Mouse (Mus musculus): Measurements from ENCODE around the gene Kif26b.

Gene Kif26b

DNA sequence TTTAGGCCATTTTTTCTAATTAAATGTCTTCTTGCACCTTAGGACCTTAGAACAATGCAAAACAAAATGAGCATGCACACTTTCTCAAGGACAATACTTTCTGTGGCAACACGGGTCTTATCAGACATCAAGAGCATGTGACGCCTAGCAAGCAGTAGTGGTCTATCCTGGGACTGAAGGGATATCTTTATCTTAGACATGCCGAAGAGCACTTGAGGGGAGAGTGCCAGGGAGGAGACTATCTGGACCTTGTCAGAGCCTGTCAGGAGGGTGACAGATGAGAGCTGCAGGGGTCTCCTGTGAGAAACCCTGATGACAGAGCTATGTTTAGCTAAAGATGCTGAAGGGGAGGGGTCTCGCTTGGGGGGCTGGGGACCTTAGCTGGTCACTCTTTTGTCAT is 116.0 kb downstream of the Kif26b start:
- no peaks in the 10 kb centered on the region for H3K27me3 ChIP-seq (ENCODE audit: control insufficient read depth, insufficient read depth, low read length, poor library complexity, severe bottlenecking)
- DNase-seq (ENCODE audit: low read depth, low spot score) = no peak

GRCm38 (mm10) chr1:178646589-178646988 is 117.7 kb downstream of the Kif26b start:
- Histone ChIP-seq H3K27me3 (ENCODE audit: control insufficient read depth, insufficient read depth, low read length, poor library complexity, severe bottlenecking) (no peaks in the 10 kb centered on the region), H3K36me3 (ENCODE audit: control insufficient read depth, insufficient read depth, low read length, poor library complexity, severe bottlenecking) (no peaks in the 10 kb centered on the region)
- DNase-seq (ENCODE audit: low read depth, low spot score) = no peak

More for the DNA sequence above, 116.0 kb downstream of the Kif26b start:
- H3K36me3 ChIP-seq (ENCODE audit: control insufficient read depth, insufficient read depth, low read length, poor library complexity, severe bottlenecking) = no peaks in the 10 kb centered on the region

- no peaks in the 10 kb centered on the region for H3K36me3 ChIP-seq (ENCODE audit: control insufficient read depth, insufficient read depth, low read length, poor library complexity, severe bottlenecking)
- no peaks in the 10 kb centered on the region for H3K27me3 ChIP-seq (ENCODE audit: control insufficient read depth, insufficient read depth, low read length, poor library complexity, severe bottlenecking)
- DNase-seq (ENCODE audit: low read depth, low spot score) = no peak
These were observed 126.6 kb downstream of the Kif26b start for GRCm38 (mm10) chr1:178655525-178655924.

DNA sequence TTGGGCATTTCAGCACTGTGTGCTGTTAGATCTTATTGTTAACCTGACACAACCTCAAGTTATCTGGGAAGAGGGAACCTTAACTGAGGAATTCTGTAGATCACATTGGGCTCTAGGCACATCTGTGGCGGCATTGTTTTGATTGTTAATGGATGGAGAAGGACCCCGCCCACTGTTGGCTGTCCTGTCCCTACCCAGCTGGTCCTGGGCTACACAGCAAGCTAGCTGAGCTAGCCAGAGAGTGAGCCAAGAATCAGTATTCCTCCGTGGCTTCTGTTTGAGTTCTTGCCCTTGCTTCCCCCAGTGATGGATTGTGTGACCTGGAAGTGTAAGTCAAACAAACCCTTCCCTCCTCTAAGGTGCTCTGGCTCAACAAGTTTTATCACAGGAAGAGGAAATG is 132.1 kb downstream of the Kif26b start:
- no peak for DNase-seq (ENCODE audit: low read depth, low spot score)
- Histone ChIP-seq H3K27me3 (ENCODE audit: control insufficient read depth, insufficient read depth, low read length, poor library complexity, severe bottlenecking) (no peaks in the 10 kb centered on the region), H3K36me3 (ENCODE audit: control insufficient read depth, insufficient read depth, low read length, poor library complexity, severe bottlenecking) (no peaks in the 10 kb centered on the region)

- DNase-seq (ENCODE audit: low read depth, low spot score) = no peak
- Histone ChIP-seq H3K27me3 (ENCODE audit: control insufficient read depth, insufficient read depth, low read length, poor library complexity, severe bottlenecking) (no peaks in the 10 kb centered on the region), H3K36me3 (ENCODE audit: control insufficient read depth, insufficient read depth, low read length, poor library complexity, severe bottlenecking) (no peaks in the 10 kb centered on the region)
These were observed 132.6 kb downstream of the Kif26b start for GRCm38 (mm10) chr1:178661556-178661955.

GRCm38 (mm10) chr1:178663539-178663938 is 134.6 kb downstream of the Kif26b start:
- H3K27me3 ChIP-seq (ENCODE audit: control insufficient read depth, insufficient read depth, low read length, poor library complexity, severe bottlenecking) = no peaks in the 10 kb centered on the region
- no peak for DNase-seq (ENCODE audit: low read depth, low spot score)

DNA sequence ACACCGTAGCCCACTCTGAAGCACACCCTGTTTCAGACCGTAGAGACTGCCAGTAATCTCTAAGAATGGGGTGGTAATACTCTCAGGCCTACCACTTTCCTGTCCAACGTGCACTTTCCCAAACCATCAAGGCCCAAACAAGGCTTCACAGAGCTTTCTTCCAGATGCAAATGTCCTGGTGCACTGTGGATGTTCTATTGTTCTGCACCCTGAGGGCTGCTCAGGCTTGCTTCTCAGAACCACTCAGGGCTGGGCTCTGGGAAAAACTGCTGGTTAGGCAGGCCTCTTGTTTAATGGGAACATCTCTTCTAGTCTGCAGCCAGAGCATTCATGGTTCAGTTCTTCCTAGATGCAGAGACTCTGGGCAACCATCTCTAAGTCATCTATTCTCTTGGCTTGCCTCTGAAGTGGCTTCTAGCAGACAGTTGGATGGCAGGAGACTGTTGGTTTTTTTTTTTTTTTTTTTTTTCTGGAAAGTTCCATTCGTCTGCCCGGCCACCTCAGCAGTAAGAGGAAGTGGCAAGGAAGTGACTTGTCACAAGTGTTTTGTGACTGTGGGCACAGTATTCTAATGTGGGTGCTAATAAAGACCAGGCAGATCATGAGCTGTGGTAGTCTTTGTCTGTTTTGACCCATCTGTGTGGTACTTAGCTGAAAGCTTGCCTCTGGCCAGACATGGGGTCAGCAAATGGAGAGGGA is 135.5 kb downstream of the Kif26b start:
- DNase-seq (ENCODE audit: low read depth, low spot score) = no peak
- H3K27me3 ChIP-seq (ENCODE audit: control insufficient read depth, insufficient read depth, low read length, poor library complexity, severe bottlenecking) = no peaks in the 10 kb centered on the region
- H3K36me3 ChIP-seq (ENCODE audit: control insufficient read depth, insufficient read depth, low read length, poor library complexity, severe bottlenecking) = no peaks in the 10 kb centered on the region

More at GRCm38 (mm10) chr1:178663539-178663938, 134.6 kb downstream of the Kif26b start:
- H3K36me3 ChIP-seq (ENCODE audit: control insufficient read depth, insufficient read depth, low read length, poor library complexity, severe bottlenecking) = no peaks in the 10 kb centered on the region

DNA sequence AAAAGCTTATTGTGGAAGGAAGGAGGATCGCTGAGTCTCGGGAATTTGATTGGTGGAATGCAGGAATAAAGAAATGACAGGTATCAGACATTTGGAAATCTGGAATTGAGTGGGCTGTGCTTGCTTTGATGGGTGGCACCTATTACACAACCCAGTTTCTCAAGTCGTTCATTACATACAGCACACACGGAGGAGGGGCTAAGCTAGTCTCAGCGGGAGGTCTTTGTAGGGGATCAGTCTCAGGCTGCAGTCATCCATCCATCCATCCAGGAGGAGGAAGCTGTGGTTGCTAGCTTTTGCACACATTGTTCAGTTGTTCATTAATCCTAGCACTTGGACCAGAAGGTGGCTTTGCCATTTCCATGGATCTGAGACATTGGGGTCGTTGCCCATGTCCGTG is 137.6 kb downstream of the Kif26b start:
- no peaks in the 10 kb centered on the region for H3K27me3 ChIP-seq (ENCODE audit: control insufficient read depth, insufficient read depth, low read length, poor library complexity, severe bottlenecking)
- no peak for DNase-seq (ENCODE audit: low read depth, low spot score)
- H3K36me3 ChIP-seq (ENCODE audit: control insufficient read depth, insufficient read depth, low read length, poor library complexity, severe bottlenecking) = no peaks in the 10 kb centered on the region

DNA sequence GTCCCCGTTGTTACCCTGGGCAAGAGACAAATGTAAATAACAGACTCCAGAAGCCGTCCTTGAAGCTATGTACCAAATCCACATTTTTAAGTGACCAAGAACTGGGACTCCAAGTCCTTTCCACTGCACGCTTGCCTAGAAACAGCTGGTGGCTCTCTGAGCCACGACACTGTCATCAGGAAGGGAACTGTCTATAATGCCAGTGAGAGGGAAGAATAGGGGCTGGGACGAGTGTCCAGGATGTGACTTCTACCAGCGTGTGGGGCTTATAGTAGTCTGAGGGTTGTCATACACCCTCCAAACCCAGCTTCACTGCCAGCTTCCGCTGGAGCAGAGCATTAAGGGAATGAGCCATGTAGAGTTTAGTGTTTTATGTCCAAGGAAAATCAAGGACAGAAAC is 138.9 kb downstream of the Kif26b start:
- Histone ChIP-seq H3K27me3 (ENCODE audit: control insufficient read depth, insufficient read depth, low read length, poor library complexity, severe bottlenecking) (no peaks in the 10 kb centered on the region), H3K36me3 (ENCODE audit: control insufficient read depth, insufficient read depth, low read length, poor library complexity, severe bottlenecking) (no peaks in the 10 kb centered on the region)
- no peak for DNase-seq (ENCODE audit: low read depth, low spot score)

DNA sequence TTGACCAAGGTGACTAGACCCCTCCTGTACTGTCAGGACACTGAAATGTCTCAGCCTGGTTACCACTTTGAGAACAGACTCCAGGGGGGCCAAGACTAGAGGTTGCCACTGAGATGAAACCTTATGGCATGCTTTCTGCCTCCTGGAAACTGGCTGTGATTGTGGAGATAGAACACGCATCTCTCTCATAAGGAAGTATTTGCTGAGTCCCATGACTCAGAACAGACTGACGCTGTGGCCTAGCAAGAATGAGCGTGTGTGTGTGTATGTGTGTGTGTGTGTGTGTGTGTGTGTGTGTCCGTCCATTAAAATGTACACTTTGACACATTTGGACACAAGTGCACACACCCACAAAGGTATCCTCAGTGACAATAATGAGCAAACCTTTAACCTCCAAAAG is 140.0 kb downstream of the Kif26b start:
- DNase-seq (ENCODE audit: low read depth, low spot score) = no peak

GRCm38 (mm10) chr1:178673051-178673450 is 144.1 kb downstream of the Kif26b start:
- no peak for DNase-seq (ENCODE audit: low read depth, low spot score)
- no peaks in the 10 kb centered on the region for H3K36me3 ChIP-seq (ENCODE audit: control insufficient read depth, insufficient read depth, low read length, poor library complexity, severe bottlenecking)
- no peaks in the 10 kb centered on the region for H3K27me3 ChIP-seq (ENCODE audit: control insufficient read depth, insufficient read depth, low read length, poor library complexity, severe bottlenecking)

More for the DNA sequence above, 140.0 kb downstream of the Kif26b start:
- Histone ChIP-seq H3K36me3 (ENCODE audit: control insufficient read depth, insufficient read depth, low read length, poor library complexity, severe bottlenecking) (no peaks in the 10 kb centered on the region), H3K27me3 (ENCODE audit: control insufficient read depth, insufficient read depth, low read length, poor library complexity, severe bottlenecking) (no peaks in the 10 kb centered on the region)

DNA sequence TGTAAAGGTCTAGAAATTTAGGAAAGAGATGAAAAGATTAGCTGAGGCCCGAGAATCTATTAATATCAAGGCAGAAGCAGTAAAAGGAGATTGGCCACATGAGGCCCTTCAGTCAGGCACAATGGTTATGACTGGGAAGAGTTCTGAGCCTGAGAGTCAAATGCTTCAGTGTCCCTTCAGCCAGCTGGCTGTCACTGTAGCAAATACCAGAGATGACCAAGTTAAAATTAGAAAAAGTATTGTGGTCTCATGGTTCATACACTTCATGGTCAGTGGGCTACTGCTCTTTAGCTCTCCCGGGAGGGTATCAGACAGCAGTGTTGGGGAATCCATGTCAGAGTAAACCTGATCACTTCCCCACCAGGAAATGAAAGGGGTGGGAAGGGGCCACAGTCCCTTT is 144.6 kb downstream of the Kif26b start:
- Histone ChIP-seq H3K36me3 (ENCODE audit: control insufficient read depth, insufficient read depth, low read length, poor library complexity, severe bottlenecking) (no peaks in the 10 kb centered on the region), H3K27me3 (ENCODE audit: control insufficient read depth, insufficient read depth, low read length, poor library complexity, severe bottlenecking) (no peaks in the 10 kb centered on the region)
- DNase-seq (ENCODE audit: low read depth, low spot score) = no peak

DNA sequence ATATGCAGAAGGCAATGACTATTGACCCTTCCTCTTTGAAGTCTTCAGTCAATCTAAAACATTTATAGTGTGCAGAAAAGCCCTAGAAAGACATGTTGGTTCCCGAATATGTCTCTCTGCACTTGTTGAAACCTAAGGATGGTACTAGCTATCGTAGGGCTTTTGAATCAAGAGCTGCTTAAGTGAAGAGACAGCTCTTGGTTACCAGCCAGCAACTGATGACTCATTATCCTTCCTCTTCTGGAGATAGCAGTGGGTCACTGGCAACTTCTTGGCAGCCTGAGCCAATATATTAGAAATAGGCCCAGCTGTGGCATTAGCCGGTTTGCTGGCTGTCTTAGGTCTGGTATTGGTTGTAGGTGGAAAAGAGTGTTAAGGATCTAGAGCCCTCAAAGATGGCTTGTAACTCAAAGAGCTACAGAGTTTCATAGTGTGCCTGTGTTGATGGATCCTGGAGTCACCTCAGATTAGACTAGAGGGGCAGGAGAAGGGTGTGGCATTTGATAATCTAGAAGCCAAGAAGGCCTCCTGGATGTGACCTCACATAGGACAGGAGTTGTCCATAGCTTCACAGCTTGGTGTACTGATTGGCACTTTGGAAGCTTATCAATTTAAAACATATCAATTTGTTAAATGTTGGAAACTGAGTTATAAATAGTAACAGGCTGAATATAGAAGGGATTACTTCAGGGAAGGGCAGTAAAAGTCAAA is 146.8 kb downstream of the Kif26b start:
- Histone ChIP-seq H3K36me3 (ENCODE audit: control insufficient read depth, insufficient read depth, low read length, poor library complexity, severe bottlenecking) (no peaks in the 10 kb centered on the region), H3K27me3 (ENCODE audit: control insufficient read depth, insufficient read depth, low read length, poor library complexity, severe bottlenecking) (no peaks in the 10 kb centered on the region)
- no peak for DNase-seq (ENCODE audit: low read depth, low spot score)

GRCm38 (mm10) chr1:178677160-178677559 is 148.2 kb downstream of the Kif26b start:
- DNase-seq (ENCODE audit: low read depth, low spot score) = no peak
- H3K27me3 ChIP-seq (ENCODE audit: control insufficient read depth, insufficient read depth, low read length, poor library complexity, severe bottlenecking) = no peaks in the 10 kb centered on the region
- H3K36me3 ChIP-seq (ENCODE audit: control insufficient read depth, insufficient read depth, low read length, poor library complexity, severe bottlenecking) = no peaks in the 10 kb centered on the region

- Histone ChIP-seq H3K36me3 (ENCODE audit: control insufficient read depth, insufficient read depth, low read length, poor library complexity, severe bottlenecking) (no peaks in the 10 kb centered on the region), H3K27me3 (ENCODE audit: control insufficient read depth, insufficient read depth, low read length, poor library complexity, severe bottlenecking) (no peaks in the 10 kb centered on the region)
These were observed 148.8 kb downstream of the Kif26b start for GRCm38 (mm10) chr1:178677630-178678221.

More at GRCm38 (mm10) chr1:178677630-178678221, 148.8 kb downstream of the Kif26b start:
- DNase-seq (ENCODE audit: low read depth, low spot score) = no peak

Data from splenic B cell, adult 2 months (primary cell).